Mouse (Mus musculus) erythroblast, embryonic 14.5 days (primary cell): ENCODE data around the gene Gzf1.

Experiments used
- GATA1 ChIP-seq: IDR thresholded peaks from 2 replicates; pipeline ENCODE4 v1.6.1; 2012; ENCODE audit warnings: low read length, inconsistent platforms, mixed read lengths
- TAL1 ChIP-seq: IDR thresholded peaks from 3 replicates; pipeline ENCODE4 v1.6.1; 2012; ENCODE audit warnings: low read length, inconsistent platforms, mixed read lengths

DNA sequence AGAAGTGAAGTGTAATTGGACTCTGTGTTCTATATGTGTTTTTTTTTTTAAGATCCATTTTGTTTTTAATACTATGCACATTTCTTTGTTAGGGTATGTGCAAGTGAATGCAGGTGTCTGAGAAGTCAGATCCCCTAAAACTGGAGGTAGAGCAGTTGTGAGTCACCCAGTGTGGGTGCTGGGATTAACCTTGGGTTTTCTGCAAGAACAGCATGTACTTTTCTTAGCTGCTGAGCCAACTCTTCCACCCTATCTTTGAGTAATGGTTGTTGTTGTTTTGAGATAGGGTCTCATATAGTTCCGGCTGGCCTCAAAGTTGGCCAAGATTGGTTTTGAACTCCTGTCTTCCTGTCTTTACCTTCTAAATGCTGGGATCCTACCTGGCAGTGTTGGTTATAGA lies 2.2 kb downstream of the Gzf1 start:
- no peak for TF ChIP-seq GATA1
- TF ChIP-seq TAL1: no peak
